Mouse (Mus musculus) kidney, postnatal 0 days (tissue): ENCODE results near the gene Slc7a3. TPM values are rescaled to one million over a fixed set of nuclear protein-coding genes. Genes with fewer than 3 reads are reported as not detected.
"Not testable (repeated sequence)": the region's sequence is repeated elsewhere in the genome, so short reads cannot be mapped to it uniquely, and the experiment has no call there.

ENCODE experiments used
- ATAC-seq: fragments of 200-750 bp; cut with Nextera tagmentation; replicated peaks from 2 replicates; pipeline ENCODE4 v1.8.0; 2017; ENCODE audit warnings: low read depth, moderate number of reproducible peaks, moderate TSS enrichment, moderate library complexity; ENCODE audit not compliant: low FRiP score
- DNase-seq: peaks from one replicate; pipeline ENCODE4 v3.0.0-alpha.2; 2016; ENCODE audit warnings: low spot score
- H3K27ac ChIP-seq: fragments of 300-500 bp; sonication (generic); 2 replicates; pipeline ENCODE4 v1.5.1; 2014; ENCODE audit warnings: mild to moderate bottlenecking
- H3K27me3 ChIP-seq: fragments of 300-500 bp; sonication (generic); 2 replicates; pipeline ENCODE4 v1.6.1; 2014; ENCODE audit warnings: low read length, mixed read lengths; ENCODE audit not compliant: insufficient read depth
- H3K36me3 ChIP-seq: fragments of 300-500 bp; sonication (generic); 2 replicates; pipeline ENCODE4 v1.6.1; 2014; ENCODE audit warnings: low read length, mixed read lengths; ENCODE audit not compliant: insufficient read depth
- H3K4me1 ChIP-seq: fragments of 300-500 bp; sonication (generic); replicated peaks from 2 replicates; pipeline ENCODE4 v1.6.1; 2014; ENCODE audit warnings: antibody characterized with exemption, low read length, mixed read lengths; ENCODE audit not compliant: insufficient read depth
- H3K4me2 ChIP-seq: fragments of 300-500 bp; sonication (generic); 2 replicates; pipeline ENCODE4 v1.6.1; 2014; ENCODE audit warnings: mild to moderate bottlenecking, low read length, moderate library complexity, mixed read lengths
- H3K4me3 ChIP-seq: fragments of 300-500 bp; sonication (generic); replicated peaks from 2 replicates; pipeline ENCODE4 v1.5.1; 2014; ENCODE audit warnings: low read depth, low read length
- H3K9ac ChIP-seq: fragments of 300-500 bp; sonication (generic); 2 replicates; pipeline ENCODE4 v1.6.1; 2014; ENCODE audit warnings: low read depth, low read length
- H3K9me3 ChIP-seq: fragments of 300-500 bp; sonication (generic); replicated peaks from 2 replicates; pipeline ENCODE4 v1.6.1; 2016; ENCODE audit warnings: low read length, inconsistent platforms, mixed read lengths
- CTCF ChIP-seq: IDR thresholded peaks from 2 replicates; pipeline ENCODE4 v1.5.1; 2016; ENCODE audit warnings: antibody characterized with exemption, low read depth, mild to moderate bottlenecking, moderate library complexity
- WGBS: fragments of 180-500 bp; shearing (Covaris S2); extraction: QIAGEN DNeasy Blood & Tissue Kit; methylation state at CpG from one replicate; pipeline ENCODE4 v1.1.7; 2014; 5-methylcytosine and 5-hydroxymethylcytosine counted together
- polyA plus RNA-seq: library from polyadenylated mRNA; unstranded; fragments of >200 nt; fragmentation: Nextera tagmentation; extraction: Ambion mirVana; gene quantifications from 2 replicates; pipeline ENCODE4 v1.2.1, GENCODE M21; 2015

The Slc7a3 gene
- polyA plus RNA-seq, 1 experiment from 2014 or later, result 1.6 TPM

DNA sequence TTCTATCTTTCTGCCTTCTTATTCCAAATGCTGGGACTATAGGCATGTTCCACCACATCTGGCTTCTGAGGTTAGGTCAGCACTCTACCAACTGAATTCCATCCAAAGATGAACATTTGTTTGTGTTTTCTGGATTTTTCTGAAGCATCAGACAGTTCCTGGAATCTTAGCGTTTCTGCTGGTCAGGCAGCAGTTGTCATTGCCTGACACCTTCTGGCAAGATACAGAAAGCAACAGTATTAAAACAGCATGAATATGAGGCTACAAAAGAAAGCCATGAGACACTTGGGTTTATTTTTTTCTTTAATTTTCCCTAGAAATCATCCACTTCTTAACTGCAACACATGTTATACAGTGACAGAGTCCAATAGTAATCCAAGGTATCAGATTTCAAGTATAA lies 34.7 kb upstream of the Slc7a3 start:
- 43% methylated on average over 1 of the region's 1 CpGs for WGBS
- peak; percentile 51 for TF ChIP-seq CTCF

GRCm38 (mm10) chrX:101085211-101085610 lies 609 bp downstream of the Slc7a3 start:
- not testable (repeated sequence) for DNase-seq, H3K27ac ChIP-seq, ATAC-seq, H3K4me1 ChIP-seq, H3K27me3 ChIP-seq, H3K9me3 ChIP-seq, H3K36me3 ChIP-seq, H3K9ac ChIP-seq
- Histone ChIP-seq H3K4me3 (0 out of 2 replicates have a peak overlapping the region, but pooled peaks have one; percentile 27), H3K4me2 (peak overlapping the region; percentile 57)
- WGBS, result 14% methylated on average over 7 of the region's 9 CpGs

More for the DNA sequence above, 34.7 kb upstream of the Slc7a3 start:
- no peaks in the 10 kb centered on the region for H3K9me3 ChIP-seq
- no peak overlapping the region for H3K4me2 ChIP-seq
- H3K27ac ChIP-seq, result no peak overlapping the region
- DNase-seq (peak; percentile 22), ATAC-seq (no peak)
- no peaks in the 10 kb centered on the region for H3K4me1 ChIP-seq
- H3K27me3 ChIP-seq, result no peaks in the 10 kb centered on the region
- H3K4me3 ChIP-seq, result no peak overlapping the region
- no peaks in the 10 kb centered on the region for H3K36me3 ChIP-seq
- H3K9ac ChIP-seq, result no peak overlapping the region

GRCm38 (mm10) chrX:101084192-101084591 lies 1.6 kb downstream of the Slc7a3 start:
- H3K36me3 ChIP-seq, result no peaks in the 10 kb centered on the region
- no peaks in the 10 kb centered on the region for H3K4me1 ChIP-seq
- no peaks in the 10 kb centered on the region for H3K27me3 ChIP-seq
- ATAC-seq (no peak), DNase-seq (no peak)
- H3K9ac ChIP-seq, result no peak overlapping the region
- WGBS, result 68% methylated on average over 2 of the region's 2 CpGs
- no peaks in the 10 kb centered on the region for H3K9me3 ChIP-seq
- H3K27ac ChIP-seq, result no peak overlapping the region
- H3K4me3 ChIP-seq, result no peak overlapping the region
- 0 out of 2 replicates have a peak overlapping the region, but pooled peaks have one; percentile 57 for H3K4me2 ChIP-seq
- TF ChIP-seq CTCF, result no peak

DNA sequence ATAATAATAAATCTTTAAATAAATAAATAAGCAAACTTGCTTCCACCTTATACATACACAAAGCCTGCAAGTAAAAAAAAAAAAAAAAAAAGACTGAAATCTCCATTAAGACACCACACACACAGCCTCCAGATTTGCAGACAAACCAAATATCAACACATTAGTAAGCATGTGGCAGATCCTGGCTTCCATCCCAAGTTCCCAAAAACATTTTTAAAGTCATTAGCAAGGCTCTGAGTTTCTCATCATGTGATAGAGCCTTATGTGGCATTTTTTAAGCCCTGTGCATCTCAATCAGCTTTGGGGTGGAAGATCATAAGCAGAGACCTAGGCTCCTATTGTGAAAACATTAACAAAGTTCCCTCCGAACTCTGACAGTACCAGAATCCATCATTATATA lies 20.6 kb downstream of the Slc7a3 start:
- no peaks in the 10 kb centered on the region for H3K36me3 ChIP-seq
- WGBS, result 36% methylated on average over 1 of the region's 1 CpGs

DNA sequence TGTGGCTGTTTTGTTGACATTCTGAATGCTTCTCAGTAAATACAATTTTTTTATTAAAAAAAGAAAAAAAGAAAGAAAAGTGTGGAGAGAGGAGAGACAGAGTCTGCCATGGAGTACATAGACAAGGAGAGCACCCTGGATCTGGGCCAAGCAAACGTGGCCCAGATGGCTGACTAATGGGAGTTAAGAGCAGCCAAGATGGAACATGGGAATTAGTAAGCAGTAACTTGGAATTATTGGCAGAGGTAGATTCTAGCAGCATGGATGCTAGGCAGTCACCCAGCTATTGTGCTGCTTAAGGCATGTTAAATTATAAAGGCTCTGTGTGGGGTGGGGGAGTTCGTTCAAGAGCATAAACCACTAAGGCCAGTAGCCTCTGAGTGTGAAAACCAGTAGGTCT lies 22.3 kb downstream of the Slc7a3 start:
- ATAC-seq, result no peak
- TF ChIP-seq CTCF, result no peak
- WGBS, result 73% methylated on average over 2 of the region's 2 CpGs

More for the DNA sequence above, 20.6 kb downstream of the Slc7a3 start:
- DNase-seq (no peak), ATAC-seq (no peak)
- Histone ChIP-seq H3K27me3 (no peaks in the 10 kb centered on the region), H3K9ac (no peak overlapping the region), H3K9me3 (no peaks in the 10 kb centered on the region), H3K4me2 (no peak overlapping the region), H3K4me3 (no peak overlapping the region), H3K27ac (no peak overlapping the region), H3K4me1 (no peaks in the 10 kb centered on the region)
- no peak for TF ChIP-seq CTCF

GRCm38 (mm10) chrX:101059541-101059940 lies 26.3 kb downstream of the Slc7a3 start, which contains the start of gene Tex11:
Gene Tex11 (minus strand): TSS chrX:101059667.
- no peak within 1 kb of the TSS for H3K27ac ChIP-seq
- no peaks in the 10 kb centered on the region for H3K4me1 ChIP-seq
- H3K9me3 ChIP-seq, result no peaks in the 10 kb centered on the region
- ATAC-seq (no peak), DNase-seq (no peak)
- no peak for TF ChIP-seq CTCF
- H3K9ac ChIP-seq, result no peak within 1 kb of the TSS
- no peaks in the 10 kb centered on the region for H3K27me3 ChIP-seq
- no peak within 1 kb of the TSS for H3K4me3 ChIP-seq
- WGBS, result 87% methylated on average over 31 of the region's 31 CpGs
- H3K36me3 ChIP-seq, result no peaks in the 10 kb centered on the region
- no peak within 1 kb of the TSS for H3K4me2 ChIP-seq

More for the DNA sequence above, 22.3 kb downstream of the Slc7a3 start:
- Histone ChIP-seq H3K36me3 (no peaks in the 10 kb centered on the region), H3K4me1 (no peaks in the 10 kb centered on the region), H3K9ac (no peak overlapping the region), H3K27me3 (no peaks in the 10 kb centered on the region), H3K9me3 (no peaks in the 10 kb centered on the region), H3K4me2 (no peak overlapping the region), H3K4me3 (no peak overlapping the region), H3K27ac (no peak overlapping the region)
- no peak for DNase-seq

Other genes starting within 250 kb of the Slc7a3 start
- gene Tex11, start 26.4 kb downstream of the Slc7a3 start, polyA plus RNA-seq, result not detected in 2 replicates
- gene Snx12, start 136.5 kb upstream of the Slc7a3 start, polyA plus RNA-seq, result 46.7 and 48.8 TPM in 2 replicates
- 2.8 and 2.9 TPM in 2 replicates for gene Foxo4, start 168.5 kb upstream of the Slc7a3 start, polyA plus RNA-seq
- not detected in 2 replicates for gene Gm614, start 178.0 kb upstream of the Slc7a3 start, polyA plus RNA-seq
- 18.7 and 20.0 TPM in 2 replicates for gene Il2rg, start 182.2 kb upstream of the Slc7a3 start, polyA plus RNA-seq
- not detected in 2 replicates for gene Gm20489, start 183.0 kb upstream of the Slc7a3 start, polyA plus RNA-seq
- gene Med12, start 188.0 kb upstream of the Slc7a3 start, polyA plus RNA-seq, result 19.8 and 21.1 TPM in 2 replicates
- 1.7 and 2.8 TPM in 2 replicates for gene Nlgn3, start 213.1 kb upstream of the Slc7a3 start, polyA plus RNA-seq